Mouse (Mus musculus) olfactory bulb, adult 2 months (tissue): ENCODE measurements at regions not wholly inside any gene's neighbourhood (a gene's known extent, or its start where the extent isn't known, plus 50 kb on each side); places are given as distances from the start of the nearest gene placed in this dataset.

Experiments used
- CTCF ChIP-seq: fragments of 200-500 bp; IDR thresholded peaks from 2 replicates; pipeline ENCODE4 v1.5.1; 2012; ENCODE audit warnings: low read depth, mild to moderate bottlenecking, low read length, moderate library complexity; ENCODE audit not compliant: insufficient read depth
- POLR2A ChIP-seq: fragments of 200-500 bp; IDR thresholded peaks from 2 replicates; pipeline ENCODE4 v1.6.1; 2012; ENCODE audit warnings: mild to moderate bottlenecking, low read depth, low read length, moderate library complexity; ENCODE audit not compliant: insufficient read depth

DNA sequence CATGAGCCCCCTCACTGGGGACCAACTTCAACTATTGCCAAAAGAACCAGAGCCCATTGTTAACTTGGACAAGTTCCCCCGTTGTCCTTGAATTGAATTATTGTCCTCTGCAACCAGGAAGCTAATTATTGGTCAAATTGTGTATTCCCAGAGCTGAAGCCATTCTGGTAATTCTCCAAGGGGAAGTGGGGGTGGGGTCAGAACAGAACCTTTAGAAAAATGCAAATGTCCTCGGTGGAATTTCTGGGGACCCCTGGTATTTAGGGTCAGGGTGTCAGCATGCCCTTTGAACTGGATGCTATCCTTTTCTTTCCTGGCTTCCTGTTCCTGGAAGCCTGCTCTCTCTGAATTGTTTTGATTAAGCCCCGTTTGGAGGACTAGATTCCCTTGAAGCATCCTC, 312.7 kb upstream of the Dynlrb2 start:
- TF ChIP-seq POLR2A (no peak), CTCF (no peak)
